Mouse (Mus musculus): ENCODE results near the gene Vmn1r48. TPM values are rescaled to one million over a fixed set of nuclear protein-coding genes. Genes with fewer than 3 reads are reported as not detected.

The Vmn1r48 gene
- not detected for polyA plus RNA-seq (2014; fragmentation: Illumina TruSeq; extraction: RNeasy Lipid Tissue Mini Kit (QIAGEN cat#74804); ENCODE audit: low read depth, low replicate concordance)

DNA sequence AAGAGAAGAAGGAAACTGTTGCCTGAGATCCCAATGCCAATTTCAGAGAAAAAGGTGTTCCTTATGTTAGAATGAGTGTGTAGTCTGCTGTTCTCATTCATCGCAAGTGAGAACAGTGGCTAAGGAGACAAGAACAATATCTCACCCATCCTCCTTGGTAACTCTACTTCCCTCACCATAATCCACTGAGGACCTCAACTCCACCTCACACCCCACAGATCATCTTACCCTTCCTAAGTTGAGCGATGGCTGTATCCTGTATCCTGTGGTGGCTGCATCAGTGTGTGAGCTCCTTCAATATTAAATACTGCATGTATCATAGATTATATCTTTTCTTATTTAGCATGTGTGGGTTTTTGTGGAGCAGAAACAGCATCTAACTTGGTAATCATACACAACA, at the start of gene Vmn1r48:
Vmn1r48 (minus strand) TSS at position 101 of the 400 bp plus-strand sequence.

DNA sequence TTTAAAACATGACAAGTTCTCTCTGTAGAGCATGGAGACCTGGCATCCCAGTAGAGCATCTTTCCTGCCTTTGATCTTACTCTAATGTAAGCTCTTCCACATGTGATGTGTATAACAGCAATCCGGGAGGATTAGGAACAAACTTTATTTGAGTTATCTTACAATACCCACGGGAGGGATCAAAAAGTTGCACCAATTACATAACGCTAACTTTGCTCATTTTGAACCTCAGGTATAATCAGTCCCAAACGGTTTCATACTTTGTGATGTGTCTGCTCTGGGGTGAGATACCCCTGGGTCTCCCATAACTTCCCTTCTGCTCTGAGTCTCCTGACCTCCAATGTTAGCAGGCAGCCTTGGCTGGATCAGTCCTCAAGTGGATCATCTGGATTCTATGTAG, 41.8 kb upstream of the Vmn1r48 start, which contains the start of gene Vmn1r49:
Vmn1r49 (minus strand) TSS at position 101 of the 400 bp plus-strand sequence.

DNA sequence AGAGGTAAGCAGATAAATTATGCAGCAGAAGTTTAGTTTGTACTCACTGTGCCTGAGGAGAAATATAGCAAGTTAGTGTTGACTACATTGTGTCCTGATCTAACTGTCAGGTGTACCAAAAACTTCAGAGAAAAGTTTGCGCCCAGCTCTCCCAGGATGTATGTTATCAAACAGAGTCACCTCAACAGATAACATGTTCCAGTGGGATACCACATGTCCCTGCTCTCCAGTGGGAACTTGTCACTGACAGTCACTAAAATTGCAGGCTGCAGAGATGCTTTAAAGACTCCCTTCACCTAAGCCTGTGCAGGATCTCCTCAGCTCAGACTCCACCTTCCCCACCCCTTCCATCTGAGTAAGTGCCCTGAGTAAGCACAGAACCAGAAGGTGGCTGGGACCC, 20.8 kb downstream of the Vmn1r48 start, which contains the start of gene Vmn1r47:
Vmn1r47 (plus strand) TSS at position 301 of the 400 bp plus-strand sequence.

Other genes with a start within 250 kb of the Vmn1r48 start
- gene Vmn1r42, start 160.4 kb downstream of the Vmn1r48 start, polyA plus RNA-seq (2014; fragmentation: Illumina TruSeq; extraction: RNeasy Lipid Tissue Mini Kit (QIAGEN cat#74804); ENCODE audit: low read depth, low replicate concordance) = not detected
- not detected for gene Vmn1r43, start 160.4 kb downstream of the Vmn1r48 start, polyA plus RNA-seq (2014; fragmentation: Illumina TruSeq; extraction: RNeasy Lipid Tissue Mini Kit (QIAGEN cat#74804); ENCODE audit: low read depth, low replicate concordance)
- gene Vmn1r44, start 153.2 kb downstream of the Vmn1r48 start, polyA plus RNA-seq (2014; fragmentation: Illumina TruSeq; extraction: RNeasy Lipid Tissue Mini Kit (QIAGEN cat#74804); ENCODE audit: low read depth, low replicate concordance) = not detected
- gene Vmn1r45, start 96.2 kb downstream of the Vmn1r48 start, polyA plus RNA-seq (2014; fragmentation: Illumina TruSeq; extraction: RNeasy Lipid Tissue Mini Kit (QIAGEN cat#74804); ENCODE audit: low read depth, low replicate concordance) = not detected
- gene Vmn1r46, start 67.5 kb downstream of the Vmn1r48 start, polyA plus RNA-seq (2014; fragmentation: Illumina TruSeq; extraction: RNeasy Lipid Tissue Mini Kit (QIAGEN cat#74804); ENCODE audit: low read depth, low replicate concordance) = not detected
- gene Vmn1r47, start 20.7 kb downstream of the Vmn1r48 start, polyA plus RNA-seq (2014; fragmentation: Illumina TruSeq; extraction: RNeasy Lipid Tissue Mini Kit (QIAGEN cat#74804); ENCODE audit: low read depth, low replicate concordance) = not detected
- not detected for gene Vmn1r49, start 41.7 kb upstream of the Vmn1r48 start, polyA plus RNA-seq (2014; fragmentation: Illumina TruSeq; extraction: RNeasy Lipid Tissue Mini Kit (QIAGEN cat#74804); ENCODE audit: low read depth, low replicate concordance)
- not detected for gene Vmn1r50, start 64.6 kb upstream of the Vmn1r48 start, polyA plus RNA-seq (2014; fragmentation: Illumina TruSeq; extraction: RNeasy Lipid Tissue Mini Kit (QIAGEN cat#74804); ENCODE audit: low read depth, low replicate concordance)
- not detected for gene Vmn1r51, start 85.8 kb upstream of the Vmn1r48 start, polyA plus RNA-seq (2014; fragmentation: Illumina TruSeq; extraction: RNeasy Lipid Tissue Mini Kit (QIAGEN cat#74804); ENCODE audit: low read depth, low replicate concordance)
- gene Vmn1r52, start 138.0 kb upstream of the Vmn1r48 start, polyA plus RNA-seq (2014; fragmentation: Illumina TruSeq; extraction: RNeasy Lipid Tissue Mini Kit (QIAGEN cat#74804); ENCODE audit: low read depth, low replicate concordance) = not detected
- gene V1ra8, start 166.0 kb upstream of the Vmn1r48 start, polyA plus RNA-seq (2014; fragmentation: Illumina TruSeq; extraction: RNeasy Lipid Tissue Mini Kit (QIAGEN cat#74804); ENCODE audit: low read depth, low replicate concordance) = not detected
- gene Vmn1r53, start 187.6 kb upstream of the Vmn1r48 start, polyA plus RNA-seq (2014; fragmentation: Illumina TruSeq; extraction: RNeasy Lipid Tissue Mini Kit (QIAGEN cat#74804); ENCODE audit: low read depth, low replicate concordance) = not detected
- not detected for gene Vmn1r54, start 209.5 kb upstream of the Vmn1r48 start, polyA plus RNA-seq (2014; fragmentation: Illumina TruSeq; extraction: RNeasy Lipid Tissue Mini Kit (QIAGEN cat#74804); ENCODE audit: low read depth, low replicate concordance)

Data from sigmoid colon, adult 10 weeks (tissue).